22 mouse cellular contexts compared by ENCODE assay signal in the genomic region with DNA sequence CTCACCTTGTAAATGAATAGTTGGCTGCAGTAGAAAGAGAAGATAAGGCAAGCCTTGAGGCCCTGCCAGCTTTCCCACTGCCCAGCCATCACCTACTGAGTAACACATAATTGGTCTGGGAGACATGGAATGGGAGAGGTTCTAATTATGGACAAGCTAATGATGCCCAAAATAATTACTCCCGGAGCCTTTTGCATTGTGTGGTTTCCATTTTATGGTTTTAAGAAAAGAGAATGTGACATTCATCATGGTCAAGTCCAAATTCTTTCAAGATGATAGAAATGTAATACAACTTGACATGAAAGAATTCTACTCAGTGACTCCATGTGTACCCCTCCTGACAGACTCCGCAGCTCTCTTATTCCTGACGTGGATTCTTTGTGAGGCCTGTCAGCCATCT.
"Had no signal": no experiment of that assay in that cellular context is flagged by ENCODE, and none has a peak within 500 bp of the region (broad histone marks: within the 10 kb centered on the region; RNA-seq: fewer than 3 reads in every experiment).

No protein-coding gene starts in this region.

- DNase-seq: gastrocnemius, postnatal 14 days; gastrocnemius, postnatal 36 days; heart, adult 11 months; heart, adult 2 months; heart, postnatal 14 days; heart, postnatal 36 days; kidney, adult 11 months; kidney, adult 2 months; kidney, postnatal 10 days; kidney, postnatal 25 days; kidney, postnatal 4 days; layer of hippocampus, postnatal 36 days; left cerebral cortex, postnatal 4 days had no signal

- ATAC-seq: hindbrain, postnatal 0 days; intestine, embryonic 16.5 days; liver, embryonic 12.5 days had no signal

- H3K27me3 ChIP-seq: heart, embryonic 13.5 days; heart, embryonic 15.5 days; hindbrain, embryonic 13.5 days; hindbrain, embryonic 15.5 days; limb, embryonic 13.5 days; limb, embryonic 15.5 days; liver, embryonic 12.5 days had no signal
